Mouse (Mus musculus) CD4-positive, CD25-positive, alpha-beta regulatory T cell, adult 2 months (primary cell): ENCODE results near the gene Slc17a3.

Experiments
- DNase-seq: peaks from one replicate; pipeline ENCODE4 v3.0.0-alpha.2; 2012; ENCODE audit warnings: low read depth, low spot score

Gene Slc17a3

DNA sequence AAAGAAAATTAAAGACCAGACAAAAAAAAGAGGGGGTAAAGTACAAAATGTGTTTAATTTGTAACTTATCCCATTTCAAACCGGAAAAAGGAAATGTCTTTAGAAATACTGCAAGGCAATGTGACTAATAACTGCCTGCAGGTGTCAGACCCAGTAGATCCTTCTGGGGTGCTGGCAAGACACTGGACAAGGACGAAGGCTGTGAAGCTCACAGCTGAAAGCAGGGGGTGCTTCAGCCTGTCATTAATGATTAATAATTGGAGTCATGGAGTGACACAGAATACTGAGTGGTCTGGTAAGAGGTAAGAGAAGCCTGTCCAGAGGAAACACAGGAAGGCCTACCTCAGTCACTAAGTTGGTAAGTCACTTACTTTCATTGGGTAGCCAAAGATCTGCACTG is at the start of gene Slc17a3:
Slc17a3 (plus strand) TSS at position 127 of the 400 bp plus-strand sequence.
- no peak for DNase-seq

DNA sequence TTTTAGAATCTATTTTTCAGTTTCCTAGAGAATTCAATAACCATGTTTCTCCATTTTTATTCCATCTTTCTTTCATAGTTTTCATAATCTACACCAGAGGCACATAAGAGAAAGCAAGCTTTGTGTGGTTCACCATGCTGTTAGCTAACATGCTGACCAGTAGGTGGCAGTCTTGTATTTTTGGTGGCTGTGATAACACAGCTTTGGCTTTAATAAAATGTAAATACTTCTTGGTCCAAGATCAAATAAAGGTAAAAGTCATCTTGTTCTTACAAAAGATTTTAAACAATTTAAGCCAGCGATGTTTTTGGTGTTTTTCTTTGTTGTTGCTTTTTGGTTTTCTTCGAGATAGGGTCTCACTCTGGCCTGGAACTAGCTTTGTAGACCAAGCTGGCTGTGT is 46.7 kb upstream of the Slc17a3 start:
- DNase-seq, result peak; percentile 75

DNA sequence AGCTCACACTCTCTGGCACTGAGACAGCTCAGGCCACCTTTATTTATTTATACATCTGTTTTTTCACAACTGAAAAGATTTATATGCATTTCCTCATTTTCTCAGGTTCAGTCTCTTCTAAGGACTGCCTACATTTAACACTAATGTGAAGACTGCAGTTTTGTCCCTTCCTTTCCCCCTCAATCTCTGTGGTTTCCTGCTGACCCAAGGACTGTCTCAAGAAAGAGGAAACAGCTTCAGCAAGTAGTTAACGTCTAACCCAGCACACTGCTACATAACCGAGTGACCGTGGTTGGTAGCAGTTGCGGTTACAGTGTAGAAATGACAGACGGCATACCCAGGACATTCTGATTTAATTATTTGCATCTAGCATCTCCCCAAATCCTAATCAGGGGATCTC is 39.8 kb upstream of the Slc17a3 start:
- DNase-seq, result no peak

GRCm38 (mm10) chr13:23804532-23804931 is 34.7 kb upstream of the Slc17a3 start:
- no peak for DNase-seq

- DNase-seq, result no peak
Measured at GRCm38 (mm10) chr13:23806422-23807052, 32.7 kb upstream of the Slc17a3 start, which contains the start of gene Slc17a2. Slc17a2 (plus strand) TSS chr13:23806993.

- no peak for DNase-seq
Measured at GRCm38 (mm10) chr13:23816148-23816547, 23.1 kb upstream of the Slc17a3 start.

- no peak for DNase-seq
Measured at GRCm38 (mm10) chr13:23820179-23820940, 18.9 kb upstream of the Slc17a3 start.

- DNase-seq, result no peak
Measured at GRCm38 (mm10) chr13:23822213-23822612, 17.0 kb upstream of the Slc17a3 start.

DNA sequence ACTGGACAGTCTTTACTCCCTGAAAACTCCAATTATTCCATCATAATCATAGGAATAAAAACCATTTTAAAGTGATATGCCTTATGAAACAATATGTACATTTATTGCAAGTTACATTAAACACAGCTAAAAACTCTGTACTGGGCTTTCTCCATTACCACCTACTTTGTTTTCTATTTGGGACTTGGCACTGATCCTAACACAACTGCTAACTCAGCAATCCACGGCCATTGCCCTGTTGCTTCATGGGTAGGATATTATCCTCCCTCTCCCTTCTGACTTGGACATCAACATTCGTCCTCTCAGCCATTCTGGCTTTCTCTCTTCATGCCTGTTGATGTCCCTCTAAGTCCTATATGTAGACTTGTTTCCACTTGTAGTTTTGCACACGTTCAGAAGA is 12.6 kb upstream of the Slc17a3 start:
- DNase-seq, result no peak

DNA sequence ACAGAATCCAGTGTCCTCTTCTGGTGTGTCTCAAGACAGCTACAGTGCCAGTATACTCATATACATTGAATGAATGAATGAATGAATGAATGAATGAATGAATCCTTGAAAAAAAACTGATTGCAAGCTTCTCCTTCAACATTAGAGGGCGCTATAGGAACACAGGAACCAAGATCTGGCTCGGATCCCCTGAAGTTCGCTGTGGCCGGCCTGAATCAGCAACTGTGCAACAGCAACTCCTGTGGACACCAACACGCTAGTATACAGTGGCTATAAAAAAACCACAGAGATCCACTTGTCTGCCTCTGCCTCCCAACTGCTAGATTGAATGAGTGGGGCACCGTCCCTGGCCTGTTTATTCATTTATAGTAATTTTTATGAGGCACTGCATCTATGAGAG is 6.2 kb upstream of the Slc17a3 start:
- DNase-seq, result peak; percentile 13

GRCm38 (mm10) chr13:23834836-23835235 is 4.4 kb upstream of the Slc17a3 start:
- DNase-seq, result no peak

DNA sequence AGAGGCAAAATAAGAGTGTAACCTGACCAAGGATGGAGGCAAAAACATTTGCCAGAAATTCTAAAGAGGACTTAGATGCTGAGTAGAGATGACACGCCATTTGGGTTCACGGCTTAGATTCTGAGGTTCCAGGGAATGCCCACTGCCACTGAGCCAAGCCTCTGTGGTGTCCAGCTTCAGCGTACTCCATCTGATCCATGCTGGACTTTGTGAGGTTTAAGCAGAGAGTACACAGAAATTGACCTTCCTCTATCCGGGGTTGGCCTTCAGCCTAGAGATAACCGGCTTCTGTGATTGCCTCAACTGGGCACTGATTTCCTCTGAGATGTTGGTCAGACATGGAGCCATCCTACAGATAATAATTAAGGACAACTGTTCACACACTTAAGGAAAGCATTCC is 2.6 kb upstream of the Slc17a3 start:
- DNase-seq, result no peak

- no peak for DNase-seq
Measured at GRCm38 (mm10) chr13:23845851-23846250, 6.6 kb downstream of the Slc17a3 start.

DNA sequence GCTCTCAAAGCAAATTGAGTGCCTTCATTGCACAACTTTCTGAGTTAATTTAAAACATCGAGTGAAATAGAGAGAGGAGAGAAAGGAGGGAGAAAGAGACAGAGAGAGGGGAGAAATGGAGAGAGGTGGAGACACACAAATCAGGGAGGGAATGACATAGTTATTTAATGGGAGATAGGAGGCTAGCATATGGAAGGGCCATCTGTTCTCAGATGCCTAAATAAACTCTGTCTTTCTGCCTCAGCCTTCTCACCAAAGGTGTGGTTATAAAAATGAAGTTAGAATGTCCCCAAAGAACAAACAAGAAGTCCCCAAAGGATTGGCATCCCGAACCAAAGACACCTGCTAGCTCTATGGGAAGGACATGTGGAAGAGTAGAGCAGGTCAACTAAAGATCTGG is 10.1 kb downstream of the Slc17a3 start:
- DNase-seq, result no peak

DNA sequence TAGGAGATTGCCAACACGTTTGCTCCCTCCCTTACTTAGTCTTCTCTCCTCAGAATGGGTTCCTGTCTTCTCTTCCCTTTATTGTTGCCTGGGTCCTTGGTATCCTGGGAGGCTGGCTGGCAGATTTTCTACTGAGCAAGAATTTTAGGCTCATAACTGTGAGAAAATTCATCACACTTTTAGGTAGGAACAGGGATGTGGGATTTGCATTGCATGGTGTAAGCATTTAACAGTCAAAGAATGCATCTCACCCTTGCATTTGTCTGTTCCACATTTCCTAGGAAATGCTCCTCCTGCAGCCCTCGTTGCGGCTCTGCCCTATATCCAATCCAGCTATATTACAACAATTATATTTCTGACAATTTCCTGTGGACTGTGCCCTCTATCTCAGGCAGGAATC is 17.2 kb downstream of the Slc17a3 start:
- no peak for DNase-seq

GRCm38 (mm10) chr13:23861815-23862214 is 22.6 kb downstream of the Slc17a3 start:
- DNase-seq, result no peak

- DNase-seq, result no peak
Measured at GRCm38 (mm10) chr13:23864711-23865110, 25.5 kb downstream of the Slc17a3 start.

DNA sequence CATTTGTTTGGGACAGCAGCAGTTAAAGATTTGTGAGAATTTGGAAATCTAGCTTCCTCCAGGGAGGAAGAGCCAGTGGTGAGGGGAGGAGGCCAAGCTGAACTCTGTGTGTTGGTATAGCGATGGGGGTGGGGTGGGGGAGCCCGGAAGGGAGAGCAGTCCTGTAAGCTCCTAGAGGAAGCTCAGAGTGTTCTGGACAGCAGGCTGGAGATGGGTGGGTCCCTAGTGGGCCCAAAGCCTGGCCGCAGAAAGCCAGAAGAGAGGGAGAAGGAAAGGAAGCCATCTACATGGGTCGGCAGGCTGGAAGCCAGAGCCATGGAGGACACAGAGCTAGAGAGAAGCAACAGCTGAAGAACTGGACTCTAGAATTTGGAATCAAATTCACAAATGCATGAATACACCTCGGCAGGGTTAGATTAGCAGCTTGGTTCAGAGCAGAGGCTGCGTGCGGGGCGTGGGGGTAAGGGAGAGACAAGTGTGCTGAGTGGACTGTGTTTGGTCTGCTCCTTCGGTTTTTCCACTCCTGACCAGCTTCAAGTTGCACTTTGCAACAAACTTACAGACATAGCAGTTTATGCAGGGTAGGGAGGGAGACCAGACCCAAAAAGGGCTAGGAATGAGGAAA is 27.0 kb downstream of the Slc17a3 start:
- no peak for DNase-seq

DNA sequence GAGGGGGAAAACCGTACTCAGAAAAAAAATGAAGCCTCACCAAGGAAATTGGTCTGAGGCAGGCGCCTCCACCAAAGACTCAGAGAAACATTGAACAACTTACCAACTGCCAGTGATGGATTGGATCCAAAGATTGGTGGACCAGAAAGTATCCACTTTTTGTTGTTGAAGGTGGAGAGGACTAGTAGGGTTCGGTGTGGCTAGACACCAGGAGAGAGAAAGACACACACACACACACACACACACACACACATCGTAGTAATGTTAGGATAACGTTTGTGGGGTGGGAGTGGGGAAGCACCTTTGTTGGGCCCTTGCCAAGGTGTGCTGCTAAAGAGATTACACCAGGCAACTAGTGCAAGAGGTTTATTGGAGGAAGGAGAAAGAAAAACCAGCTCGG is 27.8 kb downstream of the Slc17a3 start:
- DNase-seq, result no peak

DNA sequence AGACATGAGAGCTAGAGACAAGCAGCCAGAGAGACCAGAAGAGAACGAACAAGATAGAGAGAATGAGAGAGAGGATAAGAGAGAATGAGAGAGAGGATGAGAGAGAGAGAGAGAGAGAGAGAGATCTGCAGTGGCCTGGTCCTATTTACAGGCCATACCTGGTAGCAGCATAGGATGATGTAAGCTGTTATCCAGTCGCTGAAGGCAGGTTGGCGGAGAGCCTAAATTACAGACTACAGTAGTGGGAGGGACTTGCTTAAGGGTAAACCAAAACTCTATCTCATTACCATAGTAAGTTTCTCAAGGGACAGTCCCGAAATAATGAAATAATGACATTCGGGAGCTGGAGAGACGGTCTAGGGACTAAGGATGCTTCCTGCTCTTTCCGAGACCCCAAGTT is 28.2 kb downstream of the Slc17a3 start, which contains the start of gene Slc17a1:
Slc17a1 (plus strand) TSS at position 346 of the 400 bp plus-strand sequence.
- no peak for DNase-seq

GRCm38 (mm10) chr13:23868790-23869533 is 29.7 kb downstream of the Slc17a3 start:
- no peak for DNase-seq

- DNase-seq, result no peak
Measured at GRCm38 (mm10) chr13:23869996-23870395, 30.8 kb downstream of the Slc17a3 start.
